Mouse (Mus musculus) MEL (cell line): ENCODE results near the gene Chic1. TPM values are rescaled to one million over a fixed set of nuclear protein-coding genes. Genes with fewer than 3 reads are reported as not detected.

ENCODE experiments used
- DNase-seq: peaks from one replicate; pipeline ENCODE4 v3.0.0; 2011; ENCODE audit warnings: low read depth, low spot score
- H3K27ac ChIP-seq: 2 replicates; pipeline ENCODE4 v1.5.1; 2012; ENCODE audit warnings: low read depth, mild to moderate bottlenecking, control low read depth, low read length, moderate library complexity; ENCODE audit not compliant: control insufficient read depth
- H3K27me3 ChIP-seq, 2 experiments: fragments of 150-350 bp in 1 of 2; sonication (generic) in 1 of 2; 2 replicates each; pipeline ENCODE4 v1.6.1; 2012; ENCODE audit warnings: low read length in 2 of 2, mild to moderate bottlenecking in 2 of 2, improper control_type of control experiment in 1 of 2, moderate library complexity in 1 of 2; ENCODE audit not compliant: insufficient read depth in 2 of 2, control insufficient read depth in 1 of 2
- H3K36me3 ChIP-seq, 2 experiments: 2 replicates each; pipeline ENCODE4 v1.6.1; 2012 to 2014; ENCODE audit warnings: low read length in 2 of 2, improper control_type of control experiment in 1 of 2, inconsistent platforms in 1 of 2, mild to moderate bottlenecking in 1 of 2; ENCODE audit not compliant: insufficient read depth in 2 of 2, control insufficient read depth in 1 of 2
- H3K4me1 ChIP-seq, 2 experiments: fragments of 150-350 bp in 1 of 2; sonication (generic) in 1 of 2; 2 replicates each; pipeline ENCODE4 v1.6.1; 2012; ENCODE audit warnings: low read length in 2 of 2, improper control_type of control experiment in 1 of 2, mild to moderate bottlenecking in 1 of 2; ENCODE audit not compliant: insufficient read depth in 2 of 2, control insufficient read depth in 1 of 2
- H3K4me3 ChIP-seq, 2 experiments: fragments of 150-350 bp in 1 of 2; sonication (generic) in 1 of 2; 2 replicates each; pipeline ENCODE4 v1.5.1; 2012; ENCODE audit warnings: low read depth in 2 of 2, low read length in 2 of 2, mild to moderate bottlenecking in 2 of 2, moderate library complexity in 2 of 2, control low read depth in 1 of 2, improper control_type of control experiment in 1 of 2; ENCODE audit not compliant: control insufficient read depth in 1 of 2, insufficient read depth in 1 of 2
- H3K79me2 ChIP-seq: 2 replicates; pipeline ENCODE4 v1.6.1; 2012; ENCODE audit warnings: mild to moderate bottlenecking, low read length, moderate library complexity; ENCODE audit not compliant: control insufficient read depth, poor library complexity, insufficient read depth
- H3K9ac ChIP-seq: 2 replicates; pipeline ENCODE4 v1.6.1; 2012; ENCODE audit warnings: low read depth, mild to moderate bottlenecking, control low read depth, low read length, moderate library complexity; ENCODE audit not compliant: control insufficient read depth, poor library complexity, severe bottlenecking
- H3K9me3 ChIP-seq: fragments of 150-350 bp; sonication (generic); replicated peaks from 2 replicates; pipeline ENCODE4 v1.6.1; 2012; ENCODE audit warnings: mild to moderate bottlenecking, low read length, improper control_type of control experiment, moderate library complexity; ENCODE audit not compliant: insufficient read depth
- BHLHE40 ChIP-seq: IDR thresholded peaks from 2 replicates; pipeline ENCODE4 v1.6.1; 2012; ENCODE audit warnings: low read depth, mild to moderate bottlenecking, inconsistent platforms, low read length, improper control_type of control experiment, borderline replicate concordance
- CHD2 ChIP-seq: IDR thresholded peaks from 2 replicates; pipeline ENCODE4 v1.6.1; 2011; ENCODE audit warnings: low read length, improper control_type of control experiment
- CTCF ChIP-seq, 3 experiments: IDR thresholded peaks in 2 of 3; conservative IDR thresholded peaks in 1 of 3; 2 replicates each; pipeline ENCODE4 v1.5.1; 2011 to 2012; ENCODE audit warnings: low read length in 3 of 3, low read depth in 2 of 3, mild to moderate bottlenecking in 2 of 3, improper control_type of control experiment in 1 of 3, inconsistent platforms in 1 of 3, mixed read lengths in 1 of 3, moderate library complexity in 1 of 3; ENCODE audit not compliant: control insufficient read depth in 1 of 3, insufficient read depth in 1 of 3, poor library complexity in 1 of 3, severe bottlenecking in 1 of 3
- ELF1 ChIP-seq: IDR thresholded peaks from 2 replicates; pipeline ENCODE4 v1.6.1; 2014; ENCODE audit warnings: low read depth, mild to moderate bottlenecking, inconsistent platforms, low read length, improper control_type of control experiment, moderate library complexity
- ETS1 ChIP-seq: IDR thresholded peaks from 2 replicates; pipeline ENCODE4 v1.6.1; 2012; ENCODE audit warnings: low read depth, mild to moderate bottlenecking, inconsistent platforms, low read length, improper control_type of control experiment, moderate library complexity
- GABPA ChIP-seq: IDR thresholded peaks from 2 replicates; pipeline ENCODE4 v1.6.1; 2012; ENCODE audit warnings: low read depth, mild to moderate bottlenecking, inconsistent platforms, low read length, improper control_type of control experiment, moderate library complexity
- GATA1 ChIP-seq: IDR thresholded peaks from 2 replicates; pipeline ENCODE4 v1.6.1; 2011; ENCODE audit warnings: low read depth, low read length, improper control_type of control experiment
- HCFC1 ChIP-seq: IDR thresholded peaks from 2 replicates; pipeline ENCODE4 v1.6.1; 2012; ENCODE audit warnings: low read depth, mild to moderate bottlenecking, inconsistent platforms, low read length, improper control_type of control experiment, moderate library complexity
- KAT2A ChIP-seq: conservative IDR thresholded peaks from 2 replicates; pipeline ENCODE4 v1.6.1; 2012; ENCODE audit warnings: low read depth, low read length, improper control_type of control experiment, inconsistent platforms
- MEF2A ChIP-seq: IDR thresholded peaks from 2 replicates; pipeline ENCODE4 v1.6.1; 2014; ENCODE audit warnings: low read depth, mild to moderate bottlenecking, inconsistent platforms, low read length, improper control_type of control experiment; ENCODE audit not compliant: poor library complexity, insufficient replicate concordance, severe bottlenecking; ENCODE audit errors: extremely low read depth
- MXI1 ChIP-seq: IDR thresholded peaks from 2 replicates; pipeline ENCODE4 v1.6.1; 2011; ENCODE audit warnings: mild to moderate bottlenecking, low read depth, low read length, improper control_type of control experiment
- NRF1 ChIP-seq: IDR thresholded peaks from 2 replicates; pipeline ENCODE4 v1.6.1; 2014; ENCODE audit warnings: low read depth, mild to moderate bottlenecking, inconsistent platforms, low read length, improper control_type of control experiment, moderate library complexity; ENCODE audit not compliant: poor library complexity, insufficient read depth, severe bottlenecking
- POLR2AphosphoS5 ChIP-seq: IDR thresholded peaks from 2 replicates; pipeline ENCODE4 v1.6.1; 2012; ENCODE audit warnings: low read depth, borderline replicate concordance, mild to moderate bottlenecking, inconsistent platforms, low read length, moderate library complexity, mixed read lengths
- RAD21 ChIP-seq: IDR thresholded peaks from 2 replicates; pipeline ENCODE4 v1.6.1; 2011; ENCODE audit warnings: mild to moderate bottlenecking, low read depth, low read length, improper control_type of control experiment
- RCOR1 ChIP-seq: IDR thresholded peaks from 2 replicates; pipeline ENCODE4 v1.6.1; 2012; ENCODE audit warnings: low read depth, mild to moderate bottlenecking, inconsistent platforms, low read length, improper control_type of control experiment
- SIN3A ChIP-seq: IDR thresholded peaks from 2 replicates; pipeline ENCODE4 v1.6.1; 2012; ENCODE audit warnings: low read length, improper control_type of control experiment, inconsistent platforms
- SMC3 ChIP-seq: IDR thresholded peaks from 2 replicates; pipeline ENCODE4 v1.6.1; 2011; ENCODE audit warnings: low read depth, low read length, improper control_type of control experiment
- TCF12 ChIP-seq: IDR thresholded peaks from 2 replicates; pipeline ENCODE4 v1.6.1; 2014; ENCODE audit warnings: low read depth, mild to moderate bottlenecking, inconsistent platforms, low read length, improper control_type of control experiment, moderate library complexity
- UBTF ChIP-seq: IDR thresholded peaks from 2 replicates; pipeline ENCODE4 v1.6.1; 2012; ENCODE audit warnings: low read depth, mild to moderate bottlenecking, inconsistent platforms, low read length, improper control_type of control experiment, moderate library complexity, borderline replicate concordance; ENCODE audit not compliant: insufficient read depth
- ZC3H11A ChIP-seq: IDR thresholded peaks from 2 replicates; pipeline ENCODE4 v1.6.1; 2012; ENCODE audit warnings: low read depth, mild to moderate bottlenecking, inconsistent platforms, low read length, improper control_type of control experiment
- ZMIZ1 ChIP-seq: IDR thresholded peaks from 2 replicates; pipeline ENCODE4 v1.6.1; 2012; ENCODE audit warnings: low read depth, mild to moderate bottlenecking, inconsistent platforms, low read length, improper control_type of control experiment, moderate library complexity
- ZNF384 ChIP-seq: IDR thresholded peaks from 2 replicates; pipeline ENCODE4 v1.6.1; 2012; ENCODE audit warnings: low read depth, mild to moderate bottlenecking, inconsistent platforms, low read length, improper control_type of control experiment
- polyA plus RNA-seq, 2 experiments: library from polyadenylated mRNA; stranded (reverse) in 1 of 2; unstranded in 1 of 2; fragments of >175 nt in 1 of 2; fragments of >200 nt in 1 of 2; gene quantifications; 2 replicates each; pipeline versions ENCODE4 v1.2.1 to v1.2.4; 2012; ENCODE audit warnings: low replicate concordance in 2 of 2, low read depth in 1 of 2; ENCODE audit not compliant: insufficient read length in 2 of 2, insufficient read depth in 1 of 2, missing spikeins in 1 of 2
- total RNA-seq: library from RNA; depleted of rRNA; stranded (reverse); fragments of 300-350 nt; gene quantifications from 2 replicates; pipeline ENCODE4 v1.2.3, GENCODE M21; 2012

Gene Chic1
- total and polyA plus RNA-seq, 3 experiments, result not detected

- Histone ChIP-seq H3K27ac (no peak overlapping the region), H3K36me3 (no peaks in the 10 kb centered on the region), H3K9me3 (no peaks in the 10 kb centered on the region), H3K4me1 (no peaks in the 10 kb centered on the region), H3K9ac (no peak overlapping the region), H3K4me3 (no peak overlapping the region), H3K27me3 (no peaks in the 10 kb centered on the region; a peak in 1 of 4 replicates), H3K79me2 (no peaks in the 10 kb centered on the region)
- no peak for TF ChIP-seq SMC3
- no peak for TF ChIP-seq SIN3A
- TF ChIP-seq NRF1, result no peak
- DNase-seq, result no peak
Measured at GRCm38 (mm10) chrX:103432293-103432692, 76.0 kb downstream of the Chic1 start.

- no peak for DNase-seq
- Histone ChIP-seq H3K79me2 (no peaks in the 10 kb centered on the region), H3K27me3 (no peaks in the 10 kb centered on the region), H3K9me3 (no peaks in the 10 kb centered on the region), H3K36me3 (no peaks in the 10 kb centered on the region), H3K9ac (no peak overlapping the region), H3K4me3 (no peak overlapping the region), H3K27ac (no peak overlapping the region), H3K4me1 (no peaks in the 10 kb centered on the region)
- TF ChIP-seq MXI1 (no peak), ETS1 (no peak), CTCF (IDR thresholded peaks at IDR 0.05 in 2 of 3, conservative IDR thresholded peaks at IDR 0.05 in 1 of 3; ENCODE audit: control insufficient read depth in 1 of 3, insufficient read depth in 1 of 3, low read depth in 2 of 3, low read length in 3 of 3, poor library complexity in 1 of 3, severe bottlenecking in 1 of 3) (no peak), UBTF (no peak), BHLHE40 (no peak), SIN3A (no peak), KAT2A (no peak), MEF2A (no peak), CHD2 (no peak), ZNF384 (no peak)
Measured at GRCm38 (mm10) chrX:103438023-103438422, 81.7 kb downstream of the Chic1 start.

- peak; percentile 66 for DNase-seq
- Histone ChIP-seq H3K4me3 (no peak overlapping the region), H3K9me3 (no peaks in the 10 kb centered on the region), H3K9ac (no peak overlapping the region), H3K27me3 (no peaks in the 10 kb centered on the region), H3K79me2 (no peaks in the 10 kb centered on the region), H3K4me1 (no peaks in the 10 kb centered on the region), H3K36me3 (no peaks in the 10 kb centered on the region), H3K27ac (no peak overlapping the region)
- TF ChIP-seq GABPA, result no peak
- no peak for TF ChIP-seq RCOR1
- TF ChIP-seq KAT2A, result no peak
- peak; percentile 74 for TF ChIP-seq RAD21
- TF ChIP-seq ZMIZ1, result no peak
- no peak for TF ChIP-seq ETS1
- TF ChIP-seq HCFC1, result no peak
- no peak for TF ChIP-seq SIN3A
- no peak for TF ChIP-seq ELF1
- TF ChIP-seq SMC3, result peak; percentile 30
- no peak for TF ChIP-seq GATA1
- TF ChIP-seq CTCF (IDR thresholded peaks at IDR 0.05 in 2 of 3, conservative IDR thresholded peaks at IDR 0.05 in 1 of 3; ENCODE audit: control insufficient read depth in 1 of 3, insufficient read depth in 1 of 3, low read depth in 2 of 3, low read length in 3 of 3, poor library complexity in 1 of 3, severe bottlenecking in 1 of 3), result peak; percentile 8 to 66 (median 49); a peak in 4 of 6 replicates
- no peak for TF ChIP-seq POLR2AphosphoS5
- TF ChIP-seq TCF12, result no peak
- no peak for TF ChIP-seq BHLHE40
- TF ChIP-seq ZC3H11A, result peak; percentile 21; the same call in 1 of the 2 replicates
Measured at GRCm38 (mm10) chrX:103440803-103441202, 84.5 kb downstream of the Chic1 start.
